Mouse (Mus musculus) macrophage (primary cell): ENCODE measurements around the gene Alpk3. TPM values are rescaled to one million over a fixed set of nuclear protein-coding genes. Genes with fewer than 3 reads are reported as not detected.
"Not testable (repeated sequence)": the region's sequence is repeated elsewhere in the genome, so short reads cannot be mapped to it uniquely, and the experiment has no call there.

Source experiments
- H3K27ac ChIP-seq: fragments of 350-480 bp; formaldehyde crosslinking; 2 replicates; pipeline ENCODE4 v1.9.0; 2021
- H3K36me3 ChIP-seq: fragments of 350-480 bp; formaldehyde crosslinking; 2 replicates; pipeline ENCODE4 v1.9.0; 2021; ENCODE audit errors: inconsistent target
- H3K4me3 ChIP-seq: fragments of 350-480 bp; formaldehyde crosslinking; 2 replicates; pipeline ENCODE4 v1.9.0; 2021; ENCODE audit errors: inconsistent target
- H3K79me2 ChIP-seq: fragments of 350-480 bp; formaldehyde crosslinking; 2 replicates; pipeline ENCODE4 v1.9.0; 2021; ENCODE audit errors: inconsistent target
- WGBS: methylation state at CpG from one replicate; pipeline ENCODE4 v1.1.7; 2026; ENCODE audit warnings: inconsistent platforms; ENCODE audit not compliant: missing documents; 5-methylcytosine and 5-hydroxymethylcytosine counted together
- polyA plus RNA-seq: library from polyadenylated mRNA; stranded (reverse); fragments of 250-400 nt; gene quantifications from 3 replicates; pipeline ENCODE4 v1.2.4, GENCODE M21; 2018; ENCODE audit warnings: inconsistent platforms

The Alpk3 gene
- polyA plus RNA-seq, 1 experiment from 2014 or later, result 0.03 TPM

- no peaks in the 10 kb centered on the region for H3K79me2 ChIP-seq
- 64% methylated on average over 2 of the region's 2 CpGs for WGBS
- no peaks in the 10 kb centered on the region for H3K36me3 ChIP-seq
- H3K27ac ChIP-seq, result no peak overlapping the region
- no peak overlapping the region for H3K4me3 ChIP-seq
These were observed 75.5 kb downstream of the Alpk3 start for GRCm38 (mm10) chr7:81132851-81133279.

- Histone ChIP-seq H3K79me2 (no peaks in the 10 kb centered on the region), H3K36me3 (no peaks in the 10 kb centered on the region), H3K4me3 (no peak overlapping the region), H3K27ac (no peak overlapping the region)
- 89% methylated on average over 6 of the region's 6 CpGs for WGBS
These were observed 76.0 kb downstream of the Alpk3 start for GRCm38 (mm10) chr7:81133416-81133815.

- Histone ChIP-seq H3K27ac (no peak overlapping the region), H3K79me2 (no peaks in the 10 kb centered on the region), H3K4me3 (no peak overlapping the region), H3K36me3 (no peaks in the 10 kb centered on the region)
- 67% methylated on average over 2 of the region's 2 CpGs for WGBS
These were observed 76.5 kb downstream of the Alpk3 start for GRCm38 (mm10) chr7:81133941-81134340.

- Histone ChIP-seq H3K36me3 (no peaks in the 10 kb centered on the region), H3K4me3 (no peak overlapping the region), H3K79me2 (no peaks in the 10 kb centered on the region), H3K27ac (no peak overlapping the region)
- WGBS, result 4% methylated on average over 9 of the region's 9 CpGs
These were observed 77.2 kb downstream of the Alpk3 start for GRCm38 (mm10) chr7:81134614-81135067.

- WGBS, result 96% methylated on average over 5 of the region's 5 CpGs
- Histone ChIP-seq H3K79me2 (no peaks in the 10 kb centered on the region), H3K4me3 (no peak overlapping the region), H3K36me3 (no peaks in the 10 kb centered on the region), H3K27ac (no peak overlapping the region)
These were observed 79.9 kb downstream of the Alpk3 start for GRCm38 (mm10) chr7:81137292-81137691.

GRCm38 (mm10) chr7:81139100-81139499 lies 81.7 kb downstream of the Alpk3 start:
- Histone ChIP-seq H3K79me2 (no peaks in the 10 kb centered on the region), H3K36me3 (no peaks in the 10 kb centered on the region), H3K27ac (no peak overlapping the region), H3K4me3 (no peak overlapping the region)
- 89% methylated on average over 7 of the region's 7 CpGs for WGBS

GRCm38 (mm10) chr7:81139671-81140404 lies 82.4 kb downstream of the Alpk3 start:
- Histone ChIP-seq H3K4me3 (no peak overlapping the region), H3K79me2 (no peaks in the 10 kb centered on the region), H3K27ac (no peak overlapping the region), H3K36me3 (no peaks in the 10 kb centered on the region)
- WGBS, result 94% methylated on average over 5 of the region's 5 CpGs

- Histone ChIP-seq H3K36me3 (no peaks in the 10 kb centered on the region), H3K79me2 (no peaks in the 10 kb centered on the region), H3K4me3 (no peak overlapping the region), H3K27ac (no peak overlapping the region)
- 91% methylated on average over 1 of the region's 1 CpGs for WGBS
These were observed 84.1 kb downstream of the Alpk3 start for GRCm38 (mm10) chr7:81141541-81141940.

GRCm38 (mm10) chr7:81143056-81143455 lies 85.7 kb downstream of the Alpk3 start:
- 90% methylated on average over 4 of the region's 4 CpGs for WGBS
- H3K4me3 ChIP-seq, H3K27ac ChIP-seq, H3K36me3 ChIP-seq, H3K79me2 ChIP-seq: not testable (repeated sequence)

- Histone ChIP-seq H3K36me3 (no peaks in the 10 kb centered on the region), H3K27ac (no peak overlapping the region), H3K79me2 (no peaks in the 10 kb centered on the region), H3K4me3 (no peak overlapping the region)
- WGBS, result 88% methylated on average over 11 of the region's 11 CpGs
These were observed 92.4 kb downstream of the Alpk3 start for GRCm38 (mm10) chr7:81149759-81150158.

GRCm38 (mm10) chr7:81151216-81151615 lies 93.8 kb downstream of the Alpk3 start:
- Histone ChIP-seq H3K27ac (no peak overlapping the region), H3K4me3 (no peak overlapping the region), H3K36me3 (no peaks in the 10 kb centered on the region), H3K79me2 (no peaks in the 10 kb centered on the region)
- WGBS, result 93% methylated on average over 8 of the region's 8 CpGs

- Histone ChIP-seq H3K4me3 (no peak overlapping the region), H3K79me2 (no peaks in the 10 kb centered on the region), H3K27ac (no peak overlapping the region), H3K36me3 (no peaks in the 10 kb centered on the region)
- WGBS, result 93% methylated on average over 10 of the region's 10 CpGs
These were observed 94.9 kb downstream of the Alpk3 start for GRCm38 (mm10) chr7:81152306-81152705.

GRCm38 (mm10) chr7:81152826-81153225 lies 95.4 kb downstream of the Alpk3 start:
- Histone ChIP-seq H3K4me3 (no peak overlapping the region), H3K27ac (no peak overlapping the region), H3K36me3 (no peaks in the 10 kb centered on the region), H3K79me2 (no peaks in the 10 kb centered on the region)
- WGBS, result 88% methylated on average over 7 of the region's 7 CpGs

GRCm38 (mm10) chr7:81153327-81153726 lies 95.9 kb downstream of the Alpk3 start:
- Histone ChIP-seq H3K4me3 (no peak overlapping the region), H3K79me2 (no peaks in the 10 kb centered on the region), H3K27ac (no peak overlapping the region), H3K36me3 (no peaks in the 10 kb centered on the region)
- 90% methylated on average over 6 of the region's 6 CpGs for WGBS

- not testable (repeated sequence) for H3K4me3 ChIP-seq, H3K79me2 ChIP-seq, H3K27ac ChIP-seq, H3K36me3 ChIP-seq
These were observed 96.8 kb downstream of the Alpk3 start for GRCm38 (mm10) chr7:81154244-81154643.

- no peaks in the 10 kb centered on the region for H3K36me3 ChIP-seq
- H3K27ac ChIP-seq, result no peak overlapping the region
- 0% methylated on average over 3 of the region's 3 CpGs for WGBS
- no peak overlapping the region for H3K4me3 ChIP-seq
- no peaks in the 10 kb centered on the region for H3K79me2 ChIP-seq
These were observed 97.6 kb downstream of the Alpk3 start for GRCm38 (mm10) chr7:81154960-81155359.
